Mouse (Mus musculus): ENCODE measurements around the gene Cecr2.
"Not testable (repeated sequence)": the region's sequence is repeated elsewhere in the genome, so short reads cannot be mapped to it uniquely, and the experiment has no call there.

The Cecr2 gene

GRCm38 (mm10) chr6:120772025-120772424, 105.9 kb downstream of the Cecr2 start:
- DNase-seq (ENCODE audit: low spot score in 2 of 2), result no peak

GRCm38 (mm10) chr6:120773149-120773628, 107.0 kb downstream of the Cecr2 start, which contains the start of gene Slc25a18:
Slc25a18 (plus strand) TSS chr6:120773578.
- DNase-seq (ENCODE audit: low spot score in 2 of 2), result no peak

- no peak for DNase-seq (ENCODE audit: low spot score in 2 of 2)
These were observed 107.6 kb downstream of the Cecr2 start for GRCm38 (mm10) chr6:120773763-120774162.

- DNase-seq (ENCODE audit: low spot score in 2 of 2), result no peak
These were observed 110.1 kb downstream of the Cecr2 start for GRCm38 (mm10) chr6:120776286-120776685.

GRCm38 (mm10) chr6:120777533-120777932, 111.4 kb downstream of the Cecr2 start:
- no peak for DNase-seq (ENCODE audit: low spot score in 2 of 2)

- DNase-seq (ENCODE audit: low spot score in 2 of 2), result no peak
These were observed 112.1 kb downstream of the Cecr2 start for GRCm38 (mm10) chr6:120778226-120778625.

- no peak for DNase-seq (ENCODE audit: low spot score in 2 of 2)
These were observed 116.8 kb downstream of the Cecr2 start for GRCm38 (mm10) chr6:120782948-120783347.

- no peak for DNase-seq (ENCODE audit: low spot score in 2 of 2)
These were observed 118.2 kb downstream of the Cecr2 start for GRCm38 (mm10) chr6:120784351-120784750.

- no peak for DNase-seq (ENCODE audit: low spot score in 2 of 2)
These were observed 122.0 kb downstream of the Cecr2 start for GRCm38 (mm10) chr6:120788068-120788607.

- peak in 1 of 2 experiments; percentile 39 for DNase-seq (ENCODE audit: low spot score in 2 of 2)
These were observed 122.7 kb downstream of the Cecr2 start for GRCm38 (mm10) chr6:120788904-120789303.

GRCm38 (mm10) chr6:120790153-120790552, 124.0 kb downstream of the Cecr2 start:
- DNase-seq (ENCODE audit: low spot score in 2 of 2), result no peak

GRCm38 (mm10) chr6:120790717-120791116, 124.5 kb downstream of the Cecr2 start:
- no peak for DNase-seq (ENCODE audit: low spot score in 2 of 2)

GRCm38 (mm10) chr6:120792947-120793346, 126.8 kb downstream of the Cecr2 start:
- DNase-seq (ENCODE audit: low spot score in 2 of 2), result no peak

- no peak for DNase-seq (ENCODE audit: low spot score in 2 of 2)
These were observed 129.4 kb downstream of the Cecr2 start for GRCm38 (mm10) chr6:120795422-120796086.

- no peak for DNase-seq (ENCODE audit: low spot score in 2 of 2)
These were observed 129.9 kb downstream of the Cecr2 start for GRCm38 (mm10) chr6:120796111-120796510.

- DNase-seq (ENCODE audit: low spot score in 2 of 2), result no peak
These were observed 131.8 kb downstream of the Cecr2 start for GRCm38 (mm10) chr6:120798019-120798418.

- no peak for DNase-seq (ENCODE audit: low spot score in 2 of 2)
These were observed 132.7 kb downstream of the Cecr2 start for GRCm38 (mm10) chr6:120798905-120799304.

- no peak for DNase-seq (ENCODE audit: low spot score in 2 of 2)
These were observed 133.4 kb downstream of the Cecr2 start for GRCm38 (mm10) chr6:120799581-120800041.

- DNase-seq (ENCODE audit: low spot score in 2 of 2), result no peak
These were observed 141.0 kb downstream of the Cecr2 start for GRCm38 (mm10) chr6:120806999-120807737.

GRCm38 (mm10) chr6:120807738-120808081, 141.5 kb downstream of the Cecr2 start:
- no peak for DNase-seq (ENCODE audit: low spot score in 2 of 2)

- DNase-seq (ENCODE audit: low spot score in 2 of 2), result not testable (repeated sequence)
These were observed 145.8 kb downstream of the Cecr2 start for GRCm38 (mm10) chr6:120811999-120812398.

- no peak for DNase-seq (ENCODE audit: low spot score in 2 of 2)
These were observed 153.1 kb downstream of the Cecr2 start for GRCm38 (mm10) chr6:120819294-120819693.

- DNase-seq (ENCODE audit: low spot score in 2 of 2), result no peak
These were observed 154.0 kb downstream of the Cecr2 start for GRCm38 (mm10) chr6:120820144-120820543.
